Mouse (Mus musculus) cerebellum, postnatal 10 days (tissue): ENCODE data around the gene Zbtb42.

Experiments used
- DNase-seq, 2 experiments: peaks; one replicate each; pipeline ENCODE4 v3.0.0; 2021; ENCODE audit warnings: mixed read lengths in 2 of 2

The Zbtb42 gene

GRCm38 (mm10) chr12:112661851-112662250 lies 16.8 kb upstream of the Zbtb42 start:
- no peak for DNase-seq

DNA sequence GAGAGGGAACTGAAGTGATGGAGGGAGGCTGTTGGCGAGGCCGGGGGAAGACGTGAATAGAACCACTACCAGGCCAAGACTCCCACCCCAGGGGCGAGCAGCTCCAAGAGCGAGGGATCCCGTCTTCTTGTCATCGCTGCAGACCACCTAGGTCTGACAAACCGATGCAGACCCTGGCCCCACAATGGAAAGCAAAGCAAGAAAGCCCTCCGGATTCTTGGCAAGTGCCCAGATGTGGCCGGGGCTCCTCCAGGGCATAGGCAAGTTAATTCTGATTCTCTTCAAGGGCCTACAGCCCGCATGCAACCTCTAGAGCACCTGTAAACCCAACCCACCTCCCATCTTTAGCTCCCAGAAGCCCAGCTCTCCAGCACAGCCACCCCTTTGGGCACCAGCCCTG lies 15.3 kb upstream of the Zbtb42 start:
- DNase-seq: peak in 1 of 2 experiments; percentile 52

DNA sequence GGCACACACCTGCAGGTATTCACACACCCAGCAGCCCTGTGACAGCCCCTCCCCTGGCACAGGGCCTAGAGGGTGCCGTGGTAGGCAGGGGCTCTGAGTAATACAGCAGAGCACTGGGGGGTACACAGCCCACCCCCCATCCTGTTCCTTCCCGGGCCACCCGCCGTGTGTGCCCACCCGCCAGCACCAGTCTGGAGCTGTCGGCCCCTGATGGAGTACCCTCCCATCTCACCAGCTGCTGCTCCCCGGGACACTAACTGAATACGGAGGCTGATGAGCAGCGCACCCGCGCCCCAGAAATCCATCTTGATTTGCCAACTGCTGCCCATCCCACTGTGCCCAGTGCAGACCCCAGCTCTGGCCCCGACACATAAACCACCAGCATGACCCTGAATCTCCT lies 14.9 kb upstream of the Zbtb42 start:
- DNase-seq: peak; percentile 47 to 67

DNA sequence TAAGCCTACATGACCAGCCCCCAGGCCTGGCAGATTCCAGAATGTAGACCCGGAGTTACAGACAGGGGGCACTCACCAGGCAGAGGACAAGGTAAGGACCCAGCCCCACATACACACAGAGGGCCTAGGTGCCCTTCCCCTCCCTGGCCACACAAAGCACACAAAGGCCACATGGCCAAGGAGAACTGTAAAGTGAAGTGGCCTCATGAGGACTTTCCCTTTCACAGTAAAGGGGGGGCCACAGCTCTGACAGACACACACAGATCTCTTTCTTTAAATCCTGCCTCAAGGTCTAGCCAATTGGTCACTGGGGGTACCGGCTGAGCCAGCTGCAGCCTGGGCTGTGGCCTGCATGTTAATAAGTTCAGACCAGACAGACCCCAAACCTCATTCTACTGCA lies 14.5 kb upstream of the Zbtb42 start:
- DNase-seq: peak; percentile 47 to 58

GRCm38 (mm10) chr12:112664656-112665055 lies 14.0 kb upstream of the Zbtb42 start:
- DNase-seq: peak; percentile 53 to 63

DNA sequence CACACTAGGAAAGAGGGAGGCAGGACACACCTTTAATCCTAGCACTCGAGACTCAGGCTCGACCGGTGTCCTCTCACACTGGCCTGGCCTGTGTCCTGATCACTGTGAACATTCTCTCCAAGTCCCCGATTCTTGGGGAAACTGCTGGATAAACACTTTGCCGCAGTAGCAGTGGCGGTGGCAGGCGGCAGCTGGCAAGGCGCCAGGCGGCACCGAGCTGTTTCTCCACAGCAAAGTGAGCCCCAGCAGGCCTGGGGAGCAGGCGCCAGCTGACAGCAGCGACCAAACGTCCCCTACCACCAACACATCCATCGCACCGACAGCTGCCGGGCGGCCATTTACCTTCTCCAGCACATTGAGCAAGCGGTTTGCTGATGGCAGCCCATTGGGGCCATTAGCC lies 13.2 kb upstream of the Zbtb42 start:
- peak; percentile 84 to 90 for DNase-seq

GRCm38 (mm10) chr12:112665881-112666544 lies 12.6 kb upstream of the Zbtb42 start:
- DNase-seq: no peak

DNA sequence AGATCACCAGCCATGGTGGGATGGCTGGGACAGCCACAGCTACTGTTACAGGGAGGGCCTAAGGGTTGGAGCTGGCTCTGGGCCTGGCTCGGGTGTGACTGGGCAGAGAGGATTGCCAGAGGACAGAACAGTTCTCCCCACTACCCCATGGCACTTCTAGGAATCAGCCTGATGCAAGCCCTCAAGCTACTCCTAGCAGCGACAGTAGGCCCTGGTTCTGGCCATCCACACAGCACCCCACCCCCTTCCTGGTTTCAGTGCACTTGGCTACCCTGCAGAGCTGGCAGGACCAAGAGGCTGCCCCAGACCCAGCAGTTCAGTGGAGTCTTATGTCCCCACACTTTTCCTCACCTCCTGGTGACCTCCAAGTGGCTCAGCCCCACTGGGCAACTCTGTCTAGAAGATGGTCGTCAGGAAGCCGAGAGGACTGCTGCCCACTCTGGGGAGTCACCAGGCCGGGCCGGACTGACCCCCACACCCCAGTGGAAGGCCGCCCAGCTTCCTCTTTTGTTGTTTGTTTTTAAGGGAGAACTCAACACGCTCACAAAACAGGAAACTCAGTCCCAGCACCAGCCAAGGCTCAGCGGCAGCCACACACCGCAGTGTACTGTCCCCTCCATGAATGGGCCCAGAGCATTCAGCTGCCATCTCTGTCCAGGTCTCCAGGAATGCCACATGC lies 10.9 kb upstream of the Zbtb42 start:
- peak in 1 of 2 experiments; percentile 57 for DNase-seq

- peak in 1 of 2 experiments; percentile 38 for DNase-seq
Measured at GRCm38 (mm10) chr12:112670718-112671393, 7.8 kb upstream of the Zbtb42 start.

- peak in 1 of 2 experiments; percentile 25 for DNase-seq
Measured at GRCm38 (mm10) chr12:112671891-112672290, 6.7 kb upstream of the Zbtb42 start.

DNA sequence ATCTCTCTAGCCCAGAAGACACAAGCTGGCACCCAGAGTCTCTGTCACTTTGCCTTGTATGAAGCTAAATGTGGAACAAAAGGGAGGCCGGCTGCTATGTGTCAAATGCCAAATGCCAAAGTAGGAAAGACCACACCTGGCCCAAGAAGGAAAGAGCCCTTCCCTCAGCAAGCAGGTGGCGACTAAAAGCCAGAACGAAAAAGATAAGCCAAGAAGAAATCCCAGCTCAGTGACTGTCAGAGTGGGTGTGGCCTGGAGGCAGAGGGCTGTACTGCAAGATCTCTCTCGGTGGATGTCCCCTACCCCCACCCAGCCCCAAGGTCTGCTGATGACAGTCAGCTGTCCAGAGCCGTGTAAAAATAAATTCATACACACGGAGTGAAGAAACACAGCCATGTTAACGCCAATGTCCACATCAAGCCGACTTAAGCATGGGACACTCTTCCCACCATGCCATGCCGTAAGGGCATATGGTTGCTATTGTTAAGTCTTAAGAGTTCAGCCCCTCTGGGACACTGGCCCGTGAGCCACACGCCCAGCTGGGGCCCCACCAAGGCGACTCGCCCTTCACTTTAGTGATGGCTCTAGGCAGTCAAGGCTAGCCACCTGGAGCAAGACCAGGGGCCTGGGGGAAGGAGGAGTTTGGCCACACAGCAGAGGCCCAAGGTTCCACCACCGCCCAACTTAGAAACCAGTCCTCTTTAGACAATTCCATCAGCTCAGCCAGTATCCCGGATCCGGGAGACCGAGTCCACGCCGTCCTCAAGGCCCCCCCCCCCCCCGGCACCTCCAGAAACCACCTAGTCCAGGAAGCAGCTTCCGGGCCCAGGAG lies 5.7 kb upstream of the Zbtb42 start:
- DNase-seq: peak; percentile 62 to 71

- peak; percentile 73 to 75 for DNase-seq
Measured at GRCm38 (mm10) chr12:112673576-112674091, 5.0 kb upstream of the Zbtb42 start.

DNA sequence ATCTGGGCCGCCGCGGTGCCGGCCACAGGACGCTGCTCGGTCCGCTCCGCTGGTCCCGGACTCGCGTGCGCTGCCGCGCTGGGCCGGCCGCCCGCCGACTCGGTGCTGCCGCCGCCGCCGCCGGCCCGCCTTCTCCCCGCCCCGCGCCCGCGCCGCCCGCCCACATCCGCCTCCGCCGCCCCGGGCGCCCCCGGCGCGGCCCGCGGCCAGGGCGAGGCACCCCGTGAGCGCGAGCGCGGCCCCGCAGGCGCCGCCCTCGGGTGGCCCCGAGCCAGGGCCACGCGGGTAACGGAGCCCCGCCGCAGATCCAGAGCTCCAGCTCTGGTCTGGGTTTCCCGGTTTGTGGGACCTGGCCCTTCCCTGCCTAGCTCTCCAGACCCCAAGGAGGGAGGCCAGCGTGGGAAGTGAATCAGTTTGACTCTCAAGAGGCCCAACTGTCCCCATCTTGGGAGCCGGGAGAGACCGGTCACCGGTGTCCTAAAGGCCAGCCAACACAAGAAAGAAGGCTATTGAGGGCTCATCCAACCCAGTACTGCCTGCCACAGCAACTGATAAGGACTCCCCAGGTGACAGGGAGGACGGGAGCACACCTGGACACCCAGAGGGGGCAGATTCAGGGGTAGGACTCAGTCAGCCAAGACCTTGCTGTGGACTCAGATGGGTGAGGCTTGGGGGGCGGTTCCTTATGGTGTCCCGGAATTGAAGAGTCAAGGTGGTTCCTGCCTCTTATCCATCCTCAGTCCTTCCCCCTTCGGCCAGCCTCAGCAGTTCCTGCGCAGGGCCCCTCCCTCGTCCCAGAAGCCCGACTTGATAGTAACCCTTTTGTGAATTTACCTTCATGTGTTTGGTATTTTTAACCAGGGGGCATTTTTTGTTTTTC lies 4.3 kb upstream of the Zbtb42 start, which contains the start of gene Akt1:
TSS of gene Akt1 (minus strand) at position 753 of the 880 bp plus-strand sequence.
- DNase-seq: peak; percentile 65 to 67

GRCm38 (mm10) chr12:112675245-112676035 lies 3.2 kb upstream of the Zbtb42 start:
- peak; percentile 91 to 92 for DNase-seq

GRCm38 (mm10) chr12:112677076-112677475 lies 1.6 kb upstream of the Zbtb42 start:
- peak in 1 of 2 experiments; percentile 51 for DNase-seq

- DNase-seq: no peak
Measured at GRCm38 (mm10) chr12:112677943-112678554, 579 bp upstream of the Zbtb42 start.

GRCm38 (mm10) chr12:112679027-112679996 lies 684 bp downstream of the Zbtb42 start:
- DNase-seq: peak in 1 of 2 experiments; percentile 60

- peak; percentile 54 to 65 for DNase-seq
Measured at GRCm38 (mm10) chr12:112683351-112683750, 4.7 kb downstream of the Zbtb42 start.

- DNase-seq: no peak
Measured at GRCm38 (mm10) chr12:112688458-112688857, 9.8 kb downstream of the Zbtb42 start.
